Mouse (Mus musculus) megakaryocyte, embryonic 14.5 days (primary cell): ENCODE measurements at regions not wholly inside any gene's neighbourhood (a gene's known extent, or its start where the extent isn't known, plus 50 kb on each side); places are given as distances from the start of the nearest gene placed in this dataset.

Experiments used
- FLI1 ChIP-seq: IDR thresholded peaks from 2 replicates; pipeline ENCODE4 v1.6.1; 2012; ENCODE audit warnings: low read length, inconsistent platforms, mixed read lengths
- GATA1 ChIP-seq: IDR thresholded peaks from 3 replicates; pipeline ENCODE4 v1.6.1; 2012; ENCODE audit warnings: mixed read lengths, low read length, inconsistent platforms, borderline replicate concordance

DNA sequence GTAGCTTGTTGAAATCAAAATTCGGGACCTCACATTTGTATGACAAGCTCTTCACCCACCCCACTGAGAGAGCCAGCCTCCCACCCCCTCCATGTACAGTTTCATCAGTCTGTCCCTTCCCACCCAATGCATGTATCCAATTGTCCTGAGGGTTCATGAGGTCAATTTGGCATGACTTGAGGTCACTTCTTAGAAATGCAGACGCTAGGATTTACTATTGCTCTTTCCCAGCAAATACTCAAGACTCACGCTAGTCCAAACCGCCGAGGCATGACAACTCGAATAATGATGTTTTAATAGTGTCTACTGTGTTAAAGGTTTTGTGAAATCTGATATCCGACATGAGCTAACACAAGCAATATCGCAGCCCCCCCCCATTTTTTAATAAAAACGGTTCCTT is 347.6 kb upstream of the Gm765 start:
- no peak for TF ChIP-seq GATA1
- no peak for TF ChIP-seq FLI1
